Mouse (Mus musculus) MEL (cell line): ENCODE measurements around the gene Cog3.
A peak's percentile ranks its signal among the peaks of the same experiment; 100 is the strongest.

ENCODE experiments used
- CTCF ChIP-seq, 3 experiments: IDR thresholded peaks in 2 of 3; conservative IDR thresholded peaks in 1 of 3; 2 replicates each; pipeline ENCODE4 v1.5.1; 2011 to 2012; ENCODE audit warnings: low read length in 3 of 3, low read depth in 2 of 3, mild to moderate bottlenecking in 2 of 3, improper control_type of control experiment in 1 of 3, inconsistent platforms in 1 of 3, mixed read lengths in 1 of 3, moderate library complexity in 1 of 3; ENCODE audit not compliant: control insufficient read depth in 1 of 3, insufficient read depth in 1 of 3, poor library complexity in 1 of 3, severe bottlenecking in 1 of 3
- POLR2A ChIP-seq, 2 experiments: IDR thresholded peaks; 2 replicates each; pipeline ENCODE4 v1.6.1; 2011 to 2012; ENCODE audit warnings: low read length in 2 of 2, mild to moderate bottlenecking in 2 of 2, control low read depth in 1 of 2, improper control_type of control experiment in 1 of 2, low read depth in 1 of 2, moderate library complexity in 1 of 2; ENCODE audit not compliant: control insufficient read depth in 1 of 2, insufficient read depth in 1 of 2, poor library complexity in 1 of 2
- SIN3A ChIP-seq: IDR thresholded peaks from 2 replicates; pipeline ENCODE4 v1.6.1; 2012; ENCODE audit warnings: low read length, improper control_type of control experiment, inconsistent platforms

DNA sequence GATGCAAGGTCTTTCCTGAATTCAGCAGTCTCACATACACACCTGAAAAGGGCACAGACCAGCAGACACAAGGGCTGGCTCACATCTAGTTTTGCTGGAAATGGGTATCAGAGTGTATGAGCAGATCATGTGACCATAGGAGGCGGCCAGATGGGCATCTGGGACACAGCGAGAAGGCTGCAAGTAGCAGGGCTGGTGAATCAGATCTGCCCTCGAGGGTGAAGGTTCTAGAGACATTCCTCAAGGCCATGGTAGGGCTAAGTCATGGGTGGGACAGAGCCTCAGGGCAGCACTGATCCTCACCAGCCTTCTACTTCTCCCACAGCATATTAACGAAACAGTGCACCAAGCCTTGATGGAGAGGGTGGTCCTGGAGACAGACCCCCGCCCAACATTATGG, 58.2 kb downstream of the Cog3 start:
- no peak for TF ChIP-seq POLR2A (IDR thresholded peaks at IDR 0.05; ENCODE audit: control insufficient read depth in 1 of 2, insufficient read depth in 1 of 2, low read depth in 1 of 2, low read length in 2 of 2, poor library complexity in 1 of 2)
- TF ChIP-seq CTCF (IDR thresholded peaks at IDR 0.05 in 2 of 3, conservative IDR thresholded peaks at IDR 0.05 in 1 of 3; ENCODE audit: control insufficient read depth in 1 of 3, insufficient read depth in 1 of 3, low read depth in 2 of 3, low read length in 3 of 3, poor library complexity in 1 of 3, severe bottlenecking in 1 of 3): 0 out of 6 replicates have a peak, but pooled peaks of 1 of the 3 experiments have one; percentile 0
- no peak for TF ChIP-seq SIN3A
